Mouse (Mus musculus) embryo, embryonic 11 days (tissue): ENCODE results near the gene Cops4.

Experiments used
- DNase-seq: peaks from one replicate; pipeline ENCODE4 v3.0.0-alpha.2; 2015

Gene Cops4

GRCm38 (mm10) chr5:100546294-100547080 lies 28.4 kb downstream of the Cops4 start:
- DNase-seq, result no peak

GRCm38 (mm10) chr5:100548236-100548635 lies 30.1 kb downstream of the Cops4 start:
- no peak for DNase-seq

GRCm38 (mm10) chr5:100549311-100549710 lies 31.2 kb downstream of the Cops4 start:
- no peak for DNase-seq

- no peak for DNase-seq
These were observed 32.0 kb downstream of the Cops4 start for GRCm38 (mm10) chr5:100550151-100550550.

GRCm38 (mm10) chr5:100551952-100552351 lies 33.8 kb downstream of the Cops4 start:
- DNase-seq, result no peak

GRCm38 (mm10) chr5:100553426-100553825 lies 35.3 kb downstream of the Cops4 start:
- DNase-seq, result no peak

GRCm38 (mm10) chr5:100557019-100557418 lies 38.9 kb downstream of the Cops4 start:
- DNase-seq, result no peak

- no peak for DNase-seq
These were observed 39.4 kb downstream of the Cops4 start for GRCm38 (mm10) chr5:100557537-100557936.

GRCm38 (mm10) chr5:100558783-100559182 lies 40.7 kb downstream of the Cops4 start:
- no peak for DNase-seq

- DNase-seq, result no peak
These were observed 41.2 kb downstream of the Cops4 start for GRCm38 (mm10) chr5:100559357-100559756.

GRCm38 (mm10) chr5:100562702-100563101 lies 44.6 kb downstream of the Cops4 start:
- no peak for DNase-seq

- no peak for DNase-seq
These were observed 48.7 kb downstream of the Cops4 start for GRCm38 (mm10) chr5:100566798-100567197.

GRCm38 (mm10) chr5:100567258-100568032 lies 49.3 kb downstream of the Cops4 start:
- DNase-seq, result no peak

GRCm38 (mm10) chr5:100568177-100568576 lies 50.1 kb downstream of the Cops4 start:
- DNase-seq, result no peak

- DNase-seq, result no peak
These were observed 50.7 kb downstream of the Cops4 start for GRCm38 (mm10) chr5:100568802-100569201.

GRCm38 (mm10) chr5:100569250-100569934 lies 51.3 kb downstream of the Cops4 start:
- DNase-seq, result no peak

GRCm38 (mm10) chr5:100569997-100570595 lies 52.0 kb downstream of the Cops4 start:
- no peak for DNase-seq

- peak; percentile 10 for DNase-seq
These were observed 52.6 kb downstream of the Cops4 start for GRCm38 (mm10) chr5:100570716-100571115.

GRCm38 (mm10) chr5:100572069-100572468 lies 54.0 kb downstream of the Cops4 start, which contains the start of gene Plac8:
Gene Plac8, minus strand, starts transcription at chr5:100572245.
- no peak for DNase-seq

- DNase-seq, result no peak
These were observed 55.1 kb downstream of the Cops4 start for GRCm38 (mm10) chr5:100573256-100573655.

- DNase-seq, result no peak
These were observed 56.7 kb downstream of the Cops4 start for GRCm38 (mm10) chr5:100574771-100575170.

- no peak for DNase-seq
These were observed 60.8 kb downstream of the Cops4 start for GRCm38 (mm10) chr5:100578863-100579411.
